8 mouse cellular contexts compared by ENCODE assay signal in genomic region chr3:96245003-96245886, GRCm38 (mm10). TPM values are rescaled to one million over a fixed set of nuclear protein-coding genes. Genes with fewer than 3 reads are reported as not detected.
A peak's percentile ranks its signal among the peaks of the same experiment; 100 is the strongest.
DNase-seq lines count a peak whose midpoint lies in the region; ATAC-seq and TF ChIP-seq lines count a peak whose summit lies in the region.
"Not testable (repeated sequence)": the region's sequence is repeated elsewhere in the genome, so short reads cannot be mapped to it uniquely, and the experiment has no call there.

Gene Hist2h2aa1, plus strand, starts transcription at chr3:96245497.

- not testable (repeated sequence) for H3K79me2 ChIP-seq in CH12.LX (replicated peaks; ENCODE audit: control insufficient read depth, extremely low read depth, insufficient read depth, poor library complexity, severe bottlenecking)

- H3K27me3 ChIP-seq in CH12.LX (replicated peaks); forebrain, embryonic 16.5 days (replicated peaks; ENCODE audit: control insufficient read depth, insufficient read depth, low read length); neural tube, embryonic 14.5 days (ENCODE audit: control insufficient read depth, insufficient read depth, low read length): not testable (repeated sequence)

- peak; percentile 67 for TF ChIP-seq POLR2A in CH12.LX (IDR thresholded peaks at IDR 0.05; ENCODE audit: low read depth, low read length)

- H3K9ac ChIP-seq in CH12.LX (ENCODE audit: insufficient read depth, low read depth): peak within 1 kb of the TSS; percentile 87
- peak within 1 kb of the TSS; percentile 75 for H3K9ac ChIP-seq in forebrain, embryonic 16.5 days (replicated peaks; ENCODE audit: low read depth, low read length)
- peak within 1 kb of the TSS; percentile 62 for H3K9ac ChIP-seq in neural tube, embryonic 14.5 days (replicated peaks; ENCODE audit: low read depth, low read length)

- not testable (repeated sequence) for TF ChIP-seq EP300 in CH12.LX (IDR thresholded peaks at IDR 0.05; ENCODE audit: low read length)

- dilution Hi-C loops in CH12.LX (cut with MboI; ENCODE audit: extremely low pct_ligation_motif_present, extremely low pct_unique_long_range_greater_than_20kb, low sequenced_read_pairs): not testable (repeated sequence)

- not testable (repeated sequence) for H3K9me3 ChIP-seq in CH12.LX (replicated peaks; ENCODE audit: low read length); forebrain, embryonic 16.5 days (ENCODE audit: control insufficient read depth, low read length); neural tube, embryonic 14.5 days (ENCODE audit: control insufficient read depth, low read length)

- in situ Hi-C loops in CH12.LX (cut with MboI; ENCODE audit: low pct_ligation_motif_present, low pct_unique_long_range_greater_than_20kb, low sequenced_read_pairs): not testable (repeated sequence)

- intact Hi-C loops in heart, postnatal 25 days (cut with DNase I): not testable (repeated sequence)

- H3K4me3 ChIP-seq in CH12.LX (replicated peaks in 1 of 3; ENCODE audit: low read depth in 2 of 3, low read length in 2 of 3, poor library complexity in 1 of 3): peak within 1 kb of the TSS; percentile 66 to 73 (median 69)
- H3K4me3 ChIP-seq in forebrain, embryonic 16.5 days (replicated peaks; ENCODE audit: low read length): peak within 1 kb of the TSS; percentile 53
- peak within 1 kb of the TSS; percentile 42 for H3K4me3 ChIP-seq in neural tube, embryonic 14.5 days (ENCODE audit: low read depth, low read length)

- not testable (repeated sequence) for TF ChIP-seq RAD21 in CH12.LX (IDR thresholded peaks at IDR 0.05; ENCODE audit: low read depth, low read length)

- peak; percentile 72 for DNase-seq in CH12.LX (ENCODE audit: extremely low read depth)
- DNase-seq in cerebellum, adult 11 months: peak; percentile 87
- peak; percentile 85 for DNase-seq in heart, postnatal 25 days (ENCODE audit: low spot score)
- DNase-seq in layer of hippocampus, adult 18-20 months (ENCODE audit: low spot score in 2 of 2): peak; percentile 86 to 90
- DNase-seq in lung, adult 18-20 months: peak; percentile 89 to 90
- DNase-seq in testis, postnatal 10 days (ENCODE audit: low spot score): peak; percentile 84

- H3K36me3 ChIP-seq in CH12.LX (replicated peaks in 1 of 2; ENCODE audit: control insufficient read depth in 1 of 2, insufficient read depth in 1 of 2, low read length in 1 of 2); forebrain, embryonic 16.5 days (ENCODE audit: control insufficient read depth, insufficient read depth); neural tube, embryonic 14.5 days (ENCODE audit: control insufficient read depth, insufficient read depth, low read length): not testable (repeated sequence)

- WGBS in forebrain, embryonic 16.5 days: under 1% methylated on average over 20 of the region's 88 CpGs
- WGBS in neural tube, embryonic 14.5 days: under 1% methylated on average over 22 of the region's 88 CpGs

- peaks cover 10 to 36% of the 10 kb centered on the region in 2 experiments for H3K4me1 ChIP-seq in CH12.LX (ENCODE audit: control insufficient read depth in 1 of 2, insufficient read depth in 2 of 2)
- peaks cover 14% of the 10 kb centered on the region for H3K4me1 ChIP-seq in forebrain, embryonic 16.5 days (replicated peaks; ENCODE audit: control insufficient read depth, insufficient read depth, low read length)
- peaks cover 12% of the 10 kb centered on the region for H3K4me1 ChIP-seq in neural tube, embryonic 14.5 days (ENCODE audit: control insufficient read depth, insufficient read depth, low read length)

- H3K4me2 ChIP-seq in CH12.LX (ENCODE audit: insufficient read depth, low read depth, poor library complexity, severe bottlenecking): peak within 1 kb of the TSS; percentile 59
- peak within 1 kb of the TSS; percentile 64 for H3K4me2 ChIP-seq in forebrain, embryonic 16.5 days (ENCODE audit: low read length)
- H3K4me2 ChIP-seq in neural tube, embryonic 14.5 days (ENCODE audit: low read depth, low read length): peak within 1 kb of the TSS; percentile 57

- peak within 1 kb of the TSS; percentile 95 for H3K27ac ChIP-seq in CH12.LX (ENCODE audit: insufficient read depth, low read depth)
- H3K27ac ChIP-seq in forebrain, embryonic 16.5 days (ENCODE audit: low read length): peak within 1 kb of the TSS; percentile 96
- peak within 1 kb of the TSS; percentile 92 for H3K27ac ChIP-seq in neural tube, embryonic 14.5 days (ENCODE audit: low read depth, low read length)

- not testable (repeated sequence) for TF ChIP-seq CTCF in CH12.LX (conservative IDR thresholded peaks at IDR 0.05 in 1 of 2, IDR thresholded peaks at IDR 0.05 in 1 of 2; ENCODE audit: low read depth in 2 of 2, low read length in 2 of 2)

- ATAC-seq in forebrain, embryonic 16.5 days: peak; percentile 90
- peak; percentile 92 for ATAC-seq in neural tube, embryonic 14.5 days (ENCODE audit: low read depth)

TF ChIP-seq in CH12.LX, 34 proteins besides CTCF, POLR2A, EP300 and RAD21:
- TF ChIP-seq ZNF384 (IDR thresholded peaks at IDR 0.05; ENCODE audit: low read depth, low read length) (peak; percentile 81), ELF1 (IDR thresholded peaks at IDR 0.05; ENCODE audit: low read depth, low read length) (peak; percentile 66; the same call in 1 of the 2 replicates), TBP (conservative IDR thresholded peaks at IDR 0.05; ENCODE audit: low read depth, low read length) (0 out of 2 replicates have a peak, but pooled peaks have one; percentile 57), TCF12 (IDR thresholded peaks at IDR 0.05; ENCODE audit: low read depth, low read length) (peak; percentile 85), NELFE (IDR thresholded peaks at IDR 0.05; ENCODE audit: low read depth, low read length) (0 out of 2 replicates have a peak, but pooled peaks have one; percentile 35), HCFC1 (IDR thresholded peaks at IDR 0.05; ENCODE audit: low read depth, low read length) (peak; percentile 11), NRF1 (IDR thresholded peaks at IDR 0.05; ENCODE audit: low read depth, low read length) (peak; percentile 52), BHLHE40 (IDR thresholded peaks at IDR 0.05; ENCODE audit: low read depth, low read length) (0 out of 2 replicates have a peak, but pooled peaks have one; percentile 19), MXI1 (IDR thresholded peaks at IDR 0.05; ENCODE audit: low read depth, low read length) (peak; percentile 75), ZMIZ1 (IDR thresholded peaks at IDR 0.05; ENCODE audit: low read depth, low read length) (peak; percentile 64)
TF ChIP-seq in CH12.LX: peak in this region for 10; not testable (repeated sequence) for 24.

RNA-seq across cellular contexts. Expression of gene Hist2h2aa1, which starts in this region (rescaled TPM):
- total RNA-seq in CH12.LX (2012; rRNA removed) (1,248 and 1,515 TPM in 2 replicates), CH12.LX (2014; rRNA removed) (48.1 and 113 TPM in 2 replicates)
- 0.64 and 0.98 TPM in 2 replicates for polyA plus RNA-seq in CH12.LX (2012; ENCODE audit: insufficient read length, low read depth)
- polyA plus RNA-seq in forebrain, embryonic 16.5 days (2015; fragmentation: Nextera tagmentation; extraction: Ambion mirVana): 20.6 and 26.5 TPM in 2 replicates
- 10 to 100 TPM in 1 of 2 experiments, 1 to 10 TPM in 1; 7.7 to 40.9 TPM for total RNA-seq in heart, postnatal 25 days (2021)
- 10 to 100 TPM in 1 of 2 experiments, 1 to 10 TPM in 1; 8.7 to 12.8 TPM for total RNA-seq in layer of hippocampus, adult 18-20 months (2021)
- 9.7 and 17.4 TPM in 2 replicates for polyA plus RNA-seq in neural tube, embryonic 14.5 days (2014; fragmentation: Nextera tagmentation; extraction: Ambion mirVana)

Comparison
In these comparisons a context has a peak if more than half of its experiments do, and no peak if none do; other contexts are left out.
1. Peak in every context shown above with its lines: DNase-seq, ATAC-seq, H3K4me3 ChIP-seq and H3K27ac ChIP-seq.